Mouse (Mus musculus): Measurements from ENCODE around the gene Lyrm1.

DNA sequence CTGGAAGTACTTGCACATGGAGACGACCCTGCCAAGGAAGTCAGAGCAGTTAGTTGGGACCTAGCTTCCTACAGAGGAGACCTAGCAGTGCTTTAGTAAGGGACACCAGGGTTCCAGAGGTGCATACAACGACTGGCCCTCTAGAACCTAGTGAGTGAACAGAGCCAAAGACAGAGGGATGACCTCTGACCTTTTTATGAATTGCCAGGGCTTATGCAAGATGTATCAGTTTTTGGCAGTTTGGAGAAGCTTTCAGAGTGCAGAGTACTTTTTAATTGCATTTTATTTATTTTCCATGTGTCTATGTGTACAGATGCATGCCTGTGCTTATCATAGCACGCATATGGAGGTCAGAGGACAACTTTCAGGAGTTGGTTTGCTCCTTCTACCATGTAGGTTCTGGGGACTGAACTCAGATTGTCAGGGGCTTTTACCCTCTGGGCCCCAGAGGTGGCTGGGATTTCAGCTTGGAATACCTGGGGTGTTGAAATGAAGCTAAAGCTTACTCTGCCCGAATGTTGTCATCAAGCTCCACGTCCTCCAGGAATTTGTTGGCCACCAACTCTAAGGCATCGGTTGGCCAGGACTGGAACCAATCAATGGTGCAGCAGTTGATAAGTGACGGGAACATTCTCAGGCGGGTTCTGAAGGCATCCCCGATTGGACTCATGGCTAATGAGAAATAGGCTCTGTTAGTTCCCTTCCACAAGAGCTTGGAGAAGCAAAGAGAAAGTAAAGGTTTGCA, 70.2 kb downstream of the Lyrm1 start:
- TF ChIP-seq CTCF (IDR thresholded peaks at IDR 0.05; ENCODE audit: extremely low read depth, insufficient read depth, insufficient read length, insufficient replicate concordance) (no peak), POLR2A (IDR thresholded peaks at IDR 0.05; ENCODE audit: low read depth, low read length) (no peak)
